Mouse (Mus musculus): Measurements from ENCODE around the gene Cisd3.
"Not testable (repeated sequence)": the region's sequence is repeated elsewhere in the genome, so short reads cannot be mapped to it uniquely, and the experiment has no call there.

The Cisd3 gene

DNA sequence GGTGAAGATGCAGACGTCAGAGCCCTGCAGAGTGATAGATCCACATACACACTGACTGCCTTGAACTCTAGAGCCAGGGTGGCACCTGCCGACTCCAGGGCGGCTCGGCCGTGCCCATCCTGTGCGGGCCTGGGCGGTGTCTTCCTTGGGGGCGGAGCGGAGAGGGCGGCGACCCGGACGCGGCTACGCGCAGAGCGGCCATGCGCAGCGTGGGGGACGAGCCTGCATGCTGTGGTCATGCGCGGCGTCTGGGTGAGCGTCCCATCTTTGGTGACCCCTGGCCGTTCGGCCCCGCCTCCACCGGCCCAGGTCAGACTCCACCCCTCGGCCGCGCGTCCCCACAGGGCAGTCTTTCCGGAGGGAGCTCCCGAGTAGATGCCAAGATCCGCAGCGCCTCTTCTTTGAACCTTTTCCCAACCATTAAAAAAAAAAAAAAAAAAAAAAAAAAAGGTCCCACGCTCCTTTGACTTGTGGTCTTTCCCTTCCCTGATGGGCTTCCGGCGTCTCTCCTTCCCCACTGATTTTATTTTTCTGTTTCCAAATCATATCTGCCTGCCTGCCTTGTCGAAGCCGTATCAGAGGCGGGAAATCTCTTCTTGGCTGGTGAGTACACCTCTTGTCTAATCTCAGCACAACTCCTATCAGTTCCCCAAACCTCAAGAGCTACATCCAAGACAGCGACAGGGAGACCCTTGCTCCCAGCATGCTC lies at the start of gene Cisd3:
TSS of gene Cisd3 (plus strand) at position 214 of the 709 bp plus-strand sequence.
- DNase-seq (ENCODE audit: low spot score), result peak; percentile 66

DNA sequence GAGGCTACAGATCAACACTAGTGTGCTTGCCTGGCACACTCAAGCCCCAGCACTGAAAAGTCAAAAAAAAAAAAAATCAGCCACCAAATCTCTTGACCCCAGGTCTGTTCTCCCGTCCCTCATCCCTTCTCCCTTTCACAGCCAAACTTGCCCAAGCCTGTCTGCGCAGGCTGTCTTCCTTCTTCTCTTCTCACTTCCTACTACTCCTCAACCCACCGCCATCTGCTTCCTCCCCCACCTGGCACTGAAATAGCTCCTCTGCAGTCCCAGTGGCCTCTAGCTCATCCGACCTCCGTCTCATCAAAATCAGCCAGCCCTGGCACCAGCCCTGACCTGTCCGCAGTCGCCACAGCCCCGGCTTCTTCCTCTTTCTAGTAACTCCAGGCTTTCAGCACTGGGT lies 44.0 kb upstream of the Cisd3 start:
- DNase-seq (ENCODE audit: low spot score), result no peak

DNA sequence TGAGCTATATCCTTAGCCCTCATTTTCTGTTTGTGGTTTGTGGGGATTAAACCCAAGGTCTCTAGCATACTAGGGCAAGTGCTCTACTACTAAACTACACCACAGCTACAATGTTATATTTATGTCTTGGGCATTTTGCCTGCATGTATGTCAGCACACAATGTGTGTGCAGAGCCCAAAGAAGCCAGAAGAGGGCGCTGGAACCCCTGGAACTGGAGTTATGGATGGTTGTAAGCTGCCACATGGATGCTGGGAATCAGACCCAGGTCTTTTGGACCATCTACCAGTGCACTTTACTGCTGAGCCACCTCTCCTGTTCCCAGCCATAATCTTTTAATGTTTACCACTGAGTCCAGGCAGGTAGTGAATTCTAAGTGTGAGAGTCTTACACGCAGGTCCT lies 42.9 kb upstream of the Cisd3 start:
- DNase-seq (ENCODE audit: low spot score), result no peak

GRCm38 (mm10) chr11:97643380-97644055 lies 42.1 kb upstream of the Cisd3 start:
- DNase-seq (ENCODE audit: low spot score), result no peak

DNA sequence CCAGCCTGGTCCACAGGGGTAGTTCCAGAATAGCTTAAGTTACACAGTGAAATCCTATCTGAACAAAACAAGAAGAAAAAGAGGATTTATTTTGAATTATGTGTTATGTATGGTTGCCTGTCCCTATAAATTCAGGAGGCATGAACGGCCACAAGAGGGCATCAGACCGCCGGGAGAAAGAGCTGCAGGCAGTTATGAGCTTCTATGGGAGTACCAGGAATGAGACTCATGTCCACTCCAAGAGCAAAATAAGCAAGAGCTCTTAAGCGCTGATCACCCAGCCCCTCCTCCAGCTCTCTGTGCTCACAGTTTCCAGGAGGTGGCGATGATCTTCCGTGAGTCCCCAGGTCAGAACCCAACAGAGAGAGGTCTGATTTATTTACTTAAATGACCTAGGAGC lies 40.8 kb upstream of the Cisd3 start:
- DNase-seq (ENCODE audit: low spot score), result no peak

DNA sequence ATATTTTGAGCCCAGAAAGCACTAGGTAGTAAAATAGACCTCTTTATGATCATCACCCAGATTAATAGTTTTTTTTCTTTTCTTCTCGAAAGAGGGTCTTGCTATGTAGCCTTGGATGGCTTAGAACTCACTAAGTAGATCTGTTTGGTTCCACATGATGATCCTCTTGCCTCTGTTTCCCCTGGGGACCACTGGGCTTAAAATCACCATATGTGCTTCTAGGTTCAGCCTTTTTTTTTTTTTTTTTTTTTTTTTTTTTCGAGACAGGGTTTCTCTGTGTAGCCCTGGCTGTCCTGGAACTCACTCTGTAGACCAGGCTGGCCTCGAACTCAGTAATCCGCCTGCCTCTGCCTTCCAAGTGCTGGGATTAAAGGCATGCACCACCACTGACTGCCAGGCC lies 37.1 kb upstream of the Cisd3 start:
- not testable (repeated sequence) for DNase-seq (ENCODE audit: low spot score)

DNA sequence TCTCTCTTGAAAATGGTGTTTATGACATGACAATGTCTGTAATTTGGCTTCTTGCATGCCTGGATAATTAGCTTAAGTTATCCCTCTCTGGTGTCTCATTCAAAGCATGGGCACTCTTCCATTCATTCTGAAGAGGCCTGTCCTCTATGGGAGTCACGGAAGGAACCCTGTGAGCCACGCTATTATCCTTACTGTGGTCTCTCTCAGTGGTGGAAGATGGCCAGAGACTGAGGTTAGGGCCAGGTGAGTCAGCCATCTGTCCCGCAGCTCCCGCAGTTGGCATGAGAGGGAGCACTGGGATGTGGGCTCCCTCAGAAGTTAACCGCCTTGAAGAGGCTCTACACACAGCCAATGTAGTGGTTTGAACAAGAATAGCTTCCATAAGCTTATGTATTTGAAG lies 35.3 kb upstream of the Cisd3 start:
- DNase-seq (ENCODE audit: low spot score), result no peak

- not testable (repeated sequence) for DNase-seq (ENCODE audit: low spot score)
Observed at GRCm38 (mm10) chr11:97653376-97653775, 32.2 kb upstream of the Cisd3 start.

GRCm38 (mm10) chr11:97654210-97654609 lies 31.4 kb upstream of the Cisd3 start:
- no peak for DNase-seq (ENCODE audit: low spot score)

GRCm38 (mm10) chr11:97656269-97656971 lies 29.2 kb upstream of the Cisd3 start:
- DNase-seq (ENCODE audit: low spot score), result no peak

GRCm38 (mm10) chr11:97657184-97657945 lies 28.3 kb upstream of the Cisd3 start:
- no peak for DNase-seq (ENCODE audit: low spot score)

DNA sequence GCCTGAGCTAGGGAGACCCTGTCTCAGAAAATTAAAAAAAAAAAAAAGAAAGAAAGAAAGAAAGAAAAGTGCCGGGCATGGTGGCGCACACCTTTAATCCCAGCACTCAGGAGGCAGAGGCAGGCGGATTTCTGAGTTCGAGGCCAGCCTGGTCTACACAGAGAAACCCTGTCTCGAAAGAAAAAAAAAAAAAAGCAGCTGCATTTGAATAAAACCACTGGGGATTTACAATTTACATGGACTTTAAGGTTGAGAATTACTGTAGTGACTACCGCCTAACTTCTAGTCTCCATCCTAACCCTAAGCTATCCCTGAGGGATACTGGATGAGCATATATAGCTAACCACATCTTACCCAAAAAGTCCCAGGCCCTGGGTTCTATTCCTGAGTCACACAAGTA lies 27.7 kb upstream of the Cisd3 start:
- not testable (repeated sequence) for DNase-seq (ENCODE audit: low spot score)

DNA sequence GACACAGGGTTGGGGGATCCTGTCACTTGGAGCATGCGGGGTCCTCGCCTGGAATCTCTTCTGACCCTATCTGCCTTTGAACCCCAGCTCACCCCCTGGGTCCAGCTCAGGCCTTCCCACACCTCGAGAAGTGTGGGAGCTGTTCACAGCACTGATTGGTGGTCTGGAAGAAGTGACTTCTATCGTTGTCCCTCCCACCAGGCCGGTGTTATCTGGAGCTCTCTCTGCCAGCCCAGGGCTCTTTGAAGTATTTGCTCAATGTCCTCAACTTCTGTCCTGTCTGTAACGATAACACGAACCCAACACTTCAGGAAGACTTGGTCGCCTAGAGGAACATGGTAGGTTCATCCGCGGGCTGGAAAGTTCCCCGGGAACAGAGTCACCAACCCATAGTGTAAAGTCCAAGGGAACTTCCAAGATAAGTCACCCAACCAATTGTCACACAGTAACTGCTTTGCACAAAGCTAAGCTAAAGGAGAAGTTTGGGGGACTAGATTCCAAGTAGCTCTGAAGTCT lies 26.8 kb upstream of the Cisd3 start:
- no peak for DNase-seq (ENCODE audit: low spot score)

- peak; percentile 55 for DNase-seq (ENCODE audit: low spot score)
Observed at GRCm38 (mm10) chr11:97659267-97659989, 26.2 kb upstream of the Cisd3 start.

DNA sequence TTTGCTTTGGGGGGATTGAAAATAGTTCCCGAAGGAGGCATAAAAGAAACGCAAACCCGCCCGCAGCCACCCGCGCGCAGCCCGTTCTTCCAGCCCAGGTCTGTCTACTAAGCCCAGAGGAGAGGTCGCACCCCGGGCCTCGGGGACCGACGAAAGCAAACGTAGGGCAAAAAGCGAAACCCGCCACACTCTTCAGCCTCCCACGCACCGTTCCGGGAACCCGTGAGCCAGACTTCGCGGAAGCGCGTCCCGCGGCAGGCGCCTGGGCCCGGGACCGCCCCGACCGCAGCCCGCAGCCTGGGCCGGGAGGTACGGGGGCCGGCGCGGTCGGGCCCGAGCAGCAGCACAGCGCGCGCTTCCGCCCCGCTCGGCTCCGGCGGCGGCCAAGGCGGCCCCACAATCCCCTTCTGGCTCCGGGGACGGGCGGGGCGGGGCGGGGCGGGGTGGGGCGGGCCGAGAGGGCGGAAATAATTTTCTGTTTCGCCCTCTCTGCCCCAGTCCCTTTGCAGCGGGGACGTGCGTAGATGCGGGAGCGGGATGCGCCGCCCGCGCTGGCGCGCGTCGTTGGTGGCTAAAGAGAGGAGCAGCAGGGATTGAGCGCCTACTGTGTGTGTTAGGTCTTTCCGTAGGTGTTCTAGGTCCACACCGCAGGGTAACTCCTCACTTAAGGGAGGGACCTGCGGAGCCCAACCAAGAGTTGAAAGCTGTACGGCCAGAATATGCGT lies 25.5 kb upstream of the Cisd3 start:
- peak; percentile 41 for DNase-seq (ENCODE audit: low spot score)

- no peak for DNase-seq (ENCODE audit: low spot score)
Observed at GRCm38 (mm10) chr11:97660734-97661647, 24.6 kb upstream of the Cisd3 start.

- DNase-seq (ENCODE audit: low spot score), result no peak
Observed at GRCm38 (mm10) chr11:97661648-97662133, 23.9 kb upstream of the Cisd3 start.

DNA sequence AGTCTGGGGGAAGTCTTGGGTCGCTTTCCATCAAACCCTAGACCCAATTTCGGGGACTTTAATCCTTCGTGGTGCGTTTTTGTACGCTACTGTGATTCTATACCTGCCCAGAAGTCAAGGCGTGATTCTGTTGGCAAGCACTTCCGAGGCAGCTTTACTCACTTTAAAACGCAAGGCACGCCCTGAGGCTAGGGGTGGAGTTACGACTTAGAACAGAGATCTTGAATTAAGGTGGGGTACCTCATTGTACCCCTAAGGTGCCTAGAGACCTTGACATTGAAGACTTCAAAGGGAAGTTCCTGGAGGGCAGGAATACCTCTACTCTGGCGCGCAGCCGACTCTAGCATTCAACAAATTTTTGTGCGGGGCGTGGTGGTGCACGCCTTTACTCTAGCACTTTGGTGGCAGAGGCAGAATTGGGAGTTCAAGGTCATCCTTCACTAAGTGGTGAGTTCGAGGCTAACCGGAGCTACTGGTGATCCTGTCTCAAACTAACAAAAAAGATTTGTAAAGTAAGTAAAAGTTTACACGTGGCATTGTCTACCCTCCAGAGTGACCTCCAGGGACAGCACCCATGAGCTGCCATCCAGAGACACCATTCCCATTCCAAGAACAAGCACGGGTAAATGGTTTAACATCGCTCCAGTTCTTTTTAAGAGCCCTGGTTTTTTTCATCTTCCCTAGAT lies 23.3 kb upstream of the Cisd3 start:
- no peak for DNase-seq (ENCODE audit: low spot score)
